8 mouse cellular contexts compared by ENCODE assay signal in the genomic region with DNA sequence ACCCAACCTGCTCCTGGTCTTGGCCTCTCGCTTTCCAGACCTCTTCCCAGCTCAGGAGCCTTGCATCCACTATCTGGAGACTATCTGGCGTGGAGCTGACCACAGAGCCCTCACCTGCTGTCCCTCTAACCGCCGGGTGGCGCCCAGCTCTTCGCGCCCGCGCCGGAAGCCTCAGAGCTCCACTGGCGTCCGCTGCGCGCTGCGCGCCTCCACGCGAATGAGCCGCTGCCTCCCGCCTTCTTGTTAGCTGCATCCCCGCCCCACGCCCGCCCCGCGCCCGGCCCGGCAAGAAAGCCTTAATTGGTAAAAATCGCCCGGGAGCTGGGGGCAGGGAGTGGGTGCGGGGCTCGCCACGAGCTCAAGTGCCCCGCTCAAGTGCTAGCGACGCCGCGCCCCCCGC. TPM values are rescaled to one million over a fixed set of nuclear protein-coding genes. Genes with fewer than 3 reads are reported as not detected.
DNase-seq lines count a peak whose midpoint lies in the region; ATAC-seq lines count a peak whose summit lies in the region.

A gene (minus strand): TSS at position 206 of the 400 bp plus-strand sequence.

- peak; percentile 75 to 87 for DNase-seq in adrenal gland, adult (ENCODE audit: inconsistent age in 2 of 2, low spot score in 1 of 2)
- peak; percentile 61 for DNase-seq in embryo, embryonic 10.5 days (ENCODE audit: low spot score)
- peak; percentile 47 to 51 for DNase-seq in gastrocnemius, postnatal 36 days
- DNase-seq in left cerebral cortex, postnatal 25 days (ENCODE audit: low spot score in 2 of 2), result peak; percentile 58 to 64
- DNase-seq in right cerebral cortex, postnatal 36 days (ENCODE audit: low spot score in 2 of 2), result peak; percentile 36 to 51
- DNase-seq in yolk sac, embryonic 10.5 days (ENCODE audit: low spot score), result peak; percentile 27

- intact Hi-C loops in gastrocnemius, postnatal 36 days (cut with DNase I), result loop anchor here (2.0 to 5.0 kb wide), 2 partner anchors 53 to 163 kb away; a partner anchor contains a TSS
- intact Hi-C loops in left cerebral cortex, postnatal 25 days (cut with DNase I), result loop anchor here (5.0 to 10.0 kb wide), 4 partner anchors 132 to 282 kb away; a partner anchor contains a TSS

- no peak for ATAC-seq in inflammation-experienced regulatory T-cells, adult 6 months
- ATAC-seq in megakaryocyte progenitor cell, adult 5-6 weeks (replicated peaks; ENCODE audit: poor library complexity), result no peak

RNA-seq across cellular contexts. Expression of the gene that starts here (rescaled TPM):
- total RNA-seq in gastrocnemius, postnatal 36 days (2021), result 10 to 100 TPM; 32.9 to 39.5 TPM
- 100 to 1,000 TPM; 222 to 338 (median 279) TPM for polyA plus RNA-seq in inflammation-experienced regulatory T-cells, adult 6 months (2017; shearing (Covaris generic))
- total RNA-seq in left cerebral cortex, postnatal 25 days (2021), result 10 to 100 TPM; 65.4 to 68.3 TPM
- total RNA-seq in megakaryocyte progenitor cell, adult 5-6 weeks (2015), result 158 and 196 TPM in 2 replicates
- total RNA-seq in megakaryocyte progenitor cell, adult 5-6 weeks (2017), result 495 and 504 TPM in 2 replicates

Comparison
In these comparisons a context has a peak if more than half of its experiments do, and no peak if none do; other contexts are left out.
1. DNase-seq: peak in every context shown above with its lines; median percentile 81 in adrenal gland, adult; 61 in embryo, embryonic 10.5 days; 61 in left cerebral cortex, postnatal 25 days; 49 in gastrocnemius, postnatal 36 days; 44 in right cerebral cortex, postnatal 36 days; 27 in yolk sac, embryonic 10.5 days.